Mouse (Mus musculus): ENCODE measurements around the gene Pi4kb.

DNA sequence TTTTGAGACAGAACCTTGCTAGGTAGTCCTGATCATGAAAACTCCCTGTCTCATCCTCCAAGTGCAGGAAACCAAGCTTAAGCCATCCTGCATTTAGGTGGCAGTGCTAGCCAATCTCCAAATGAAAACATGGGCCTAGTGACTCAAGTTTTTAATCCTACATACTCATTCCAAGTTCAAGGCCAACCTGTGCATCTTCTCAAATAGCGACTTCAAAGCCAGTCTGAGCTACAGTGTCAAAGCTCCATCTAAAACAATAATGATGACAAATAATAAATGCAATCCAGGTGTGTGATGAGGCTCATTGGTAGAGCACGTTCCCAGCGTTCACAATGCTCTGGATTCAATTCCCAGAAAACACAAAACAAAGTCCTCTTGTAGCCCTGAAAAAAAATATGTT is 67.1 kb downstream of the Pi4kb start:
- no peak for TF ChIP-seq POLR2A (IDR thresholded peaks at IDR 0.05; ENCODE audit: borderline replicate concordance, insufficient read depth, low read length)
- TF ChIP-seq CTCF (IDR thresholded peaks at IDR 0.05; ENCODE audit: borderline replicate concordance, insufficient read depth, low read depth, low read length), result no peak
